Mouse (Mus musculus): ENCODE results near the gene Cul7. TPM values are rescaled to one million over a fixed set of nuclear protein-coding genes. Genes with fewer than 3 reads are reported as not detected.

Gene Cul7
- total and polyA plus RNA-seq, 3 experiments = 33.3 to 82.5 (median 68.1) TPM

GRCm38 (mm10) chr17:46600569-46600968 lies 49.6 kb upstream of the Cul7 start:
- Histone ChIP-seq H3K4me1 (ENCODE audit: control insufficient read depth in 1 of 2, insufficient read depth in 2 of 2) (no peaks in the 10 kb centered on the region), H3K4me3 (replicated peaks in 1 of 3; ENCODE audit: low read depth in 2 of 3, low read length in 2 of 3, poor library complexity in 1 of 3) (no peak overlapping the region), H3K4me2 (ENCODE audit: insufficient read depth, low read depth, poor library complexity, severe bottlenecking) (no peak overlapping the region), H3K27ac (ENCODE audit: insufficient read depth, low read depth) (no peak overlapping the region), H3K27me3 (replicated peaks) (no peaks in the 10 kb centered on the region), H3K9ac (ENCODE audit: insufficient read depth, low read depth) (no peak overlapping the region), H3K9me3 (replicated peaks; ENCODE audit: low read length) (no peaks in the 10 kb centered on the region), H3K79me2 (replicated peaks; ENCODE audit: control insufficient read depth, extremely low read depth, insufficient read depth, poor library complexity, severe bottlenecking) (no peaks in the 10 kb centered on the region), H3K36me3 (replicated peaks in 1 of 2; ENCODE audit: control insufficient read depth in 1 of 2, insufficient read depth in 1 of 2, low read length in 1 of 2) (no peaks in the 10 kb centered on the region)
- TF ChIP-seq MEF2A (IDR thresholded peaks at IDR 0.05; ENCODE audit: borderline replicate concordance, low read depth, low read length) = no peak
- peak; percentile 60 for TF ChIP-seq SMC3 (IDR thresholded peaks at IDR 0.05; ENCODE audit: low read depth, low read length)
- peak; percentile 67 for TF ChIP-seq RAD21 (IDR thresholded peaks at IDR 0.05; ENCODE audit: low read depth, low read length)
- no peak for TF ChIP-seq IRF4 (IDR thresholded peaks at IDR 0.05; ENCODE audit: low read depth, low read length)
- peak in 1 of 2 experiments; percentile 64; a peak in 2 of 4 replicates for TF ChIP-seq CTCF (conservative IDR thresholded peaks at IDR 0.05 in 1 of 2, IDR thresholded peaks at IDR 0.05 in 1 of 2; ENCODE audit: low read depth in 2 of 2, low read length in 2 of 2)
- TF ChIP-seq POLR2A (IDR thresholded peaks at IDR 0.05; ENCODE audit: low read depth, low read length) = no peak
- DNase-seq (ENCODE audit: extremely low read depth) = peak; percentile 34
- dilution Hi-C loops (cut with MboI; ENCODE audit: extremely low pct_ligation_motif_present, extremely low pct_unique_long_range_greater_than_20kb, low sequenced_read_pairs) = no loop called here
- in situ Hi-C loops (cut with MboI; ENCODE audit: low pct_ligation_motif_present, low pct_unique_long_range_greater_than_20kb, low sequenced_read_pairs) = no loop called here

DNA sequence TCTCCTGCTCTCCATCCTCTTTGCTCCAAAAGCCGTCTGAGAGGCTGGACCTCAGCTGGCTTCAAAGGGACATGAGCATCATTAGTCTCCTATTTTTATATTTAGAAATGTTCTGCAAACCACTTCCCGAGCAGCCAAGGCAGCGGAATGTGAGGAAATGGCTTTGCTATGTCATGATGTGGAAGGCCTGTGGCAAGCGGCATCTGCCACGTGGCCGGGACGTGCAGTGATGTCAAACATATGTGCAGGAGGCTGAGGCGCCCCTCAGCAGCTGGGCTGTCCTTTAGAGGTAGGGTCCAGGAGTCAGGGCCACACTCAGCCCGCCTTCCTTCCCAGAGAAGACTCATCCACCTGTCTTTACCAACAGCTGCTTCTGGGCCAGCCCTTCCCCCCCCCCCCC lies 47.9 kb upstream of the Cul7 start:
- no peak for DNase-seq (ENCODE audit: extremely low read depth)
- Histone ChIP-seq H3K27me3 (replicated peaks) (no peaks in the 10 kb centered on the region), H3K4me2 (ENCODE audit: insufficient read depth, low read depth, poor library complexity, severe bottlenecking) (no peak overlapping the region), H3K9ac (ENCODE audit: insufficient read depth, low read depth) (no peak overlapping the region), H3K4me3 (replicated peaks in 1 of 3; ENCODE audit: low read depth in 2 of 3, low read length in 2 of 3, poor library complexity in 1 of 3) (no peak overlapping the region), H3K27ac (ENCODE audit: insufficient read depth, low read depth) (no peak overlapping the region), H3K79me2 (replicated peaks; ENCODE audit: control insufficient read depth, extremely low read depth, insufficient read depth, poor library complexity, severe bottlenecking) (no peaks in the 10 kb centered on the region), H3K4me1 (ENCODE audit: control insufficient read depth in 1 of 2, insufficient read depth in 2 of 2) (no peaks in the 10 kb centered on the region), H3K36me3 (replicated peaks in 1 of 2; ENCODE audit: control insufficient read depth in 1 of 2, insufficient read depth in 1 of 2, low read length in 1 of 2) (no peaks in the 10 kb centered on the region), H3K9me3 (replicated peaks; ENCODE audit: low read length) (no peaks in the 10 kb centered on the region)
- TF ChIP-seq MAFK (IDR thresholded peaks at IDR 0.05; ENCODE audit: insufficient replicate concordance, low read length) (no peak), ZMIZ1 (IDR thresholded peaks at IDR 0.05; ENCODE audit: low read depth, low read length) (no peak), E2F4 (IDR thresholded peaks at IDR 0.05; ENCODE audit: insufficient replicate concordance, low read depth, low read length) (no peak)
- dilution Hi-C loops (cut with MboI; ENCODE audit: extremely low pct_ligation_motif_present, extremely low pct_unique_long_range_greater_than_20kb, low sequenced_read_pairs) = no loop called here
- in situ Hi-C loops (cut with MboI; ENCODE audit: low pct_ligation_motif_present, low pct_unique_long_range_greater_than_20kb, low sequenced_read_pairs) = no loop called here

DNA sequence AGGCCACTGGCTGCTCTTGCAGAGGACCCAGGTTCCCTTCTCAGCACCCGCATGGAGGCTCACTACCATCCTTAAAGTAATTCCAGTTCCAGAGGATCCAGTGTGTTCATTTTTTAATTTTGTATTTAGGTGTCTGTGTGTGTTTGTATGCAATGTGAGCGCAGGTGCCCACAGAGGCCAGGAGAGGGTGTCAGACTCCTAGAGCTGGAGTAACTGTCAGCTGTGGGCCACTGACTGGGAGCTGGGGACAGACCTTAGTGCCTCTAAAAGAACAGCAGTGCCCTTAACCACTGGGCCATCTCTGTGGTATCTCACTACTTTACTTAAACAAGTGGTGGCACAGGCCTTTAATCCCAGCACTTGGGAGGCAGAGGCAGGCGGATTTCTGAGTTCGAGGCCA lies 46.9 kb upstream of the Cul7 start:
- H3K27me3 ChIP-seq (replicated peaks) = no peaks in the 10 kb centered on the region
- no peak for TF ChIP-seq MEF2A (IDR thresholded peaks at IDR 0.05; ENCODE audit: borderline replicate concordance, low read depth, low read length)
- no peak for TF ChIP-seq SMC3 (IDR thresholded peaks at IDR 0.05; ENCODE audit: low read depth, low read length)
- TF ChIP-seq RAD21 (IDR thresholded peaks at IDR 0.05; ENCODE audit: low read depth, low read length) = peak; percentile 23
- TF ChIP-seq CTCF (conservative IDR thresholded peaks at IDR 0.05 in 1 of 2, IDR thresholded peaks at IDR 0.05 in 1 of 2; ENCODE audit: low read depth in 2 of 2, low read length in 2 of 2) = peak in 1 of 2 experiments; percentile 32; a peak in 2 of 4 replicates
- no peak overlapping the region for H3K4me2 ChIP-seq (ENCODE audit: insufficient read depth, low read depth, poor library complexity, severe bottlenecking)
- in situ Hi-C loops (cut with MboI; ENCODE audit: low pct_ligation_motif_present, low pct_unique_long_range_greater_than_20kb, low sequenced_read_pairs) (no loop called here), dilution Hi-C loops (cut with MboI; ENCODE audit: extremely low pct_ligation_motif_present, extremely low pct_unique_long_range_greater_than_20kb, low sequenced_read_pairs) (no loop called here)
- no peak overlapping the region for H3K4me3 ChIP-seq (replicated peaks in 1 of 3; ENCODE audit: low read depth in 2 of 3, low read length in 2 of 3, poor library complexity in 1 of 3)
- DNase-seq (ENCODE audit: extremely low read depth) = no peak
- no peaks in the 10 kb centered on the region for H3K9me3 ChIP-seq (replicated peaks; ENCODE audit: low read length)
- H3K9ac ChIP-seq (ENCODE audit: insufficient read depth, low read depth) = no peak overlapping the region
- H3K27ac ChIP-seq (ENCODE audit: insufficient read depth, low read depth) = no peak overlapping the region
- no peaks in the 10 kb centered on the region for H3K36me3 ChIP-seq (replicated peaks in 1 of 2; ENCODE audit: control insufficient read depth in 1 of 2, insufficient read depth in 1 of 2, low read length in 1 of 2)
- H3K4me1 ChIP-seq (ENCODE audit: control insufficient read depth in 1 of 2, insufficient read depth in 2 of 2) = no peaks in the 10 kb centered on the region
- no peaks in the 10 kb centered on the region for H3K79me2 ChIP-seq (replicated peaks; ENCODE audit: control insufficient read depth, extremely low read depth, insufficient read depth, poor library complexity, severe bottlenecking)

Data from CH12.LX (cell line).